ENCODE assay signal across 9 mouse cellular contexts in the genomic region with DNA sequence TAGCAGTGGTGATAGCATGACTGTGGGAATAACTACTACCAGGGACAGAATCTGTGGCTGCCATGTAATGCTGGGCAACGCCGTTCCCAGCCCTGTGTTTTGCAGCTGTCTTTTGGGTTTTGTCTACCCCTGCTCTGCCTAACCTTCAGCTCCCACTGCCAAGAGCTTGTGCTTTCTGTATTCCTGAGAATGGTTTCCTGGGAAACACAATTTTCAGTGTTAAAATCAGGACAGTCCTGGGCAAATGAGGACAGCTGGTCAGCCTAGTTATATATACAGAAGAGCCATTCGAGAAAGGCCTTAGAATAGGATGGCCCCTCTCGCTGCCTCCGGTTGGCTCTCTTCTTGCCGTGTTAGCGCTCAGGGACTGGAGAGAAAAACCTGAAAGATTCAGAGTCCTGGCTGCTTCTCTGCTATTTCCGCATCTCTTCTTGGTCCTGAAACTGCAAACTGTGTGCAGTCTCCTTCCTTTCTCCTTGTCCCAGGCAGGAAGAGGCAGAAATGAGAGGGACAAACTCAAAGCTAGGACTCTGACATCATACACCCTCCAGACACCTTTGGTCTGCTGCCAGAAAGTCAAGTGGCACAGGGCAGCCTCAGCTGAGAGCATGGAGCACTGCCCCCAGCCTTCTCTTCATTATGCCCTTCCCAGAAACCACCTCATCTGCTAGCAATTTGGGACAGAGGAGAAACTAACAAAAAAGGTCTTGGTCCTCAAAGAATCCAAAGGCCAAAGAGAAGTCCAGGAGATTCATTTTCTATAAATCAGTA.
DNase-seq lines count a peak whose midpoint lies in the region; ATAC-seq and TF ChIP-seq lines count a peak whose summit lies in the region.
"Had no signal": no experiment of that assay in that cellular context is flagged by ENCODE, and none has a peak within 500 bp of the region (broad histone marks: within the 10 kb centered on the region; RNA-seq: fewer than 3 reads in every experiment).

No protein-coding gene starts in this region.

- no peaks in the 10 kb centered on the region for H3K9me3 ChIP-seq in limb, embryonic 13.5 days
- no peaks in the 10 kb centered on the region for H3K9me3 ChIP-seq in limb, embryonic 10.5 days (replicated peaks)
- H3K9me3 ChIP-seq in hindbrain, embryonic 13.5 days = no peaks in the 10 kb centered on the region
- H3K9me3 ChIP-seq: liver, embryonic 13.5 days had no signal

- peak; percentile 40; the same call in 1 of the 2 replicates for ATAC-seq in cerebellum, adult (ENCODE audit: insufficient number of reproducible peaks, low FRiP score, low TSS enrichment)
- no peak for ATAC-seq in limb, embryonic 13.5 days (ENCODE audit: low FRiP score, low read depth)
- peak; percentile 63 for ATAC-seq in hindbrain, embryonic 13.5 days (ENCODE audit: low FRiP score)

- DNase-seq in cerebellum, adult 8-10 months = no peak
- no peak for DNase-seq in limb, embryonic 10.5 days (ENCODE audit: low spot score)
- no peak for DNase-seq in thymus, postnatal 10 days (ENCODE audit: low spot score in 2 of 2)
- no peak for DNase-seq in ovary, adult 18-20 months (ENCODE audit: low spot score)
- DNase-seq: liver, embryonic 13.5 days had no signal

- H3K27ac ChIP-seq in limb, embryonic 13.5 days = peak overlapping the region; percentile 15; the same call in 1 of the 2 replicates
- no peak overlapping the region for H3K27ac ChIP-seq in limb, embryonic 10.5 days
- H3K27ac ChIP-seq in hindbrain, embryonic 13.5 days = peak overlapping the region; percentile 55
- H3K27ac ChIP-seq: liver, embryonic 13.5 days had no signal

- no peak overlapping the region for H3K4me3 ChIP-seq in limb, embryonic 13.5 days
- no peak overlapping the region for H3K4me3 ChIP-seq in limb, embryonic 10.5 days
- no peak overlapping the region for H3K4me3 ChIP-seq in hindbrain, embryonic 13.5 days
- no peak overlapping the region for H3K4me3 ChIP-seq in myocyte
- H3K4me3 ChIP-seq: liver, embryonic 13.5 days had no signal

- no peak overlapping the region for H3ac ChIP-seq in myocyte (ENCODE audit: control insufficient read depth, insufficient read length)

- WGBS in limb, embryonic 13.5 days = 82% methylated on average over 8 of the region's 8 CpGs
- WGBS in limb, embryonic 10.5 days = 88% methylated on average over 8 of the region's 8 CpGs
- 67% methylated on average over 8 of the region's 8 CpGs for WGBS in hindbrain, embryonic 13.5 days

- no peak overlapping the region for H3K9ac ChIP-seq in limb, embryonic 13.5 days
- H3K9ac ChIP-seq in hindbrain, embryonic 13.5 days = no peak overlapping the region
- H3K9ac ChIP-seq: liver, embryonic 13.5 days had no signal

- no peaks in the 10 kb centered on the region for H3K36me3 ChIP-seq in limb, embryonic 13.5 days
- no peaks in the 10 kb centered on the region for H3K36me3 ChIP-seq in limb, embryonic 10.5 days
- no peaks in the 10 kb centered on the region for H3K36me3 ChIP-seq in hindbrain, embryonic 13.5 days
- no peaks in the 10 kb centered on the region for H3K36me3 ChIP-seq in myocyte (ENCODE audit: control insufficient read depth, insufficient read depth)
- H3K36me3 ChIP-seq: liver, embryonic 13.5 days had no signal

- no peak overlapping the region for H3K4me2 ChIP-seq in limb, embryonic 13.5 days (replicated peaks)
- no peak overlapping the region for H3K4me2 ChIP-seq in hindbrain, embryonic 13.5 days
- H3K4me2 ChIP-seq in myocyte (ENCODE audit: low read depth) = peak overlapping the region; percentile 43
- H3K4me2 ChIP-seq: liver, embryonic 13.5 days had no signal

- H3K4me1 ChIP-seq in limb, embryonic 13.5 days = peaks cover 5% of the 10 kb centered on the region
- H3K4me1 ChIP-seq in limb, embryonic 10.5 days = peaks cover 10% of the 10 kb centered on the region
- H3K4me1 ChIP-seq in hindbrain, embryonic 13.5 days (replicated peaks) = peaks cover 22% of the 10 kb centered on the region
- H3K4me1 ChIP-seq: liver, embryonic 13.5 days had no signal

- TF ChIP-seq POLR2A in myocyte (IDR thresholded peaks at IDR 0.05; ENCODE audit: insufficient read length, low read depth) = no peak

- no peaks in the 10 kb centered on the region for H3K79me2 ChIP-seq in myocyte (ENCODE audit: control insufficient read depth, insufficient read depth)

- no peaks in the 10 kb centered on the region for H3K27me3 ChIP-seq in limb, embryonic 13.5 days
- no peaks in the 10 kb centered on the region for H3K27me3 ChIP-seq in limb, embryonic 10.5 days (ENCODE audit: low read depth, poor library complexity, severe bottlenecking)
- H3K27me3 ChIP-seq in hindbrain, embryonic 13.5 days = no peaks in the 10 kb centered on the region
- no peaks in the 10 kb centered on the region for H3K27me3 ChIP-seq in myocyte (ENCODE audit: control insufficient read depth, insufficient read depth, insufficient read length)

TF ChIP-seq in myocyte, 11 proteins besides CTCF, POLR2A, EP300 and RAD21:
- TF ChIP-seq MAX (IDR thresholded peaks at IDR 0.05; ENCODE audit: low read depth) (no peak), REST (IDR thresholded peaks at IDR 0.05; ENCODE audit: insufficient read depth, insufficient read length) (no peak), MYOG (IDR thresholded peaks at IDR 0.05; ENCODE audit: control insufficient read depth in 1 of 3, insufficient read depth in 1 of 3, insufficient read length in 2 of 3, low read depth in 2 of 3) (peak; percentile 44 to 85 (median 52)), E2F4 (IDR thresholded peaks at IDR 0.05; ENCODE audit: insufficient read depth) (no peak), TCF12 (IDR thresholded peaks at IDR 0.05; ENCODE audit: insufficient read depth, poor library complexity, severe bottlenecking) (peak; percentile 9), MYOD1 (IDR thresholded peaks at IDR 0.05; ENCODE audit: control insufficient read depth in 1 of 3, insufficient read length in 2 of 3, low read depth in 2 of 3) (peak; percentile 7 to 84 (median 64))
TF ChIP-seq in myocyte: peak in this region for 3.
